Mouse (Mus musculus) gastrocnemius, adult 2 months (tissue): ENCODE data around the gene Krt24. TPM values are rescaled to one million over a fixed set of nuclear protein-coding genes. Genes with fewer than 3 reads are reported as not detected.
A peak's percentile ranks its signal among the peaks of the same experiment; 100 is the strongest.

ENCODE experiments used
- DNase-seq: peaks from one replicate; pipeline ENCODE4 v3.0.0; 2022
- H3K27ac ChIP-seq: fragments of 200-600 bp; 2 replicates; pipeline ENCODE4 v1.8.1; 2022; ENCODE audit warnings: mild to moderate bottlenecking
- H3K4me3 ChIP-seq: fragments of 200-600 bp; 2 replicates; pipeline ENCODE4 v1.8.1; 2022; ENCODE audit warnings: mild to moderate bottlenecking, moderate library complexity
- CTCF ChIP-seq: fragments of 200-600 bp; IDR thresholded peaks from 2 replicates; pipeline ENCODE4 v1.8.1; 2022; ENCODE audit warnings: antibody characterized with exemption, mild to moderate bottlenecking, moderate library complexity
- intact Hi-C: fragments of 180-260 bp; cut with DNase I; formaldehyde crosslinking; loops from one replicate; pipeline ENCODE4 v1.15.1; 2025
- total RNA-seq, 2 experiments: library from RNA; stranded (reverse); gene quantifications; 2 replicates each; pipeline ENCODE4 v1.2.3; 2021

Krt24 gene
- total RNA-seq, 2 experiments from 2014 or later = not detected

DNA sequence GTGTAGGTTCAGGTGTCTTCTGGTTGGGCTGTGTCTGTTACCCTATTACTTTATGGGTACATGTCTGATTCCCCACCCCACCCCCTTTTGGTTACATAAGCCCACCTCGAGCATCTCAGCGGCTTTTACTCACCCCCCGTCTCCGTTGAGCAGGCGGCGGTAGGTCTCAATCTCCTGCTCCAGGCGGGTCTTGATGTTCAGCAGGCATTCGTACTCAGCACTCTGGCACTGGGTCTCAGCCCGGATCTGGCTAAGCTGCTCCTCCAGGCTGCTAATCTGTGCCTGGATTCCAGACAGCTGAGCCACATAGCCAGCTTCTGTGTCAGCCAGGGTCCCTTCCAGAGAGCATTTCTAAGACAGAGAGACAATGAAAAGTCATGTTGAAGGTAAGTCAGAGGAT, 3.9 kb downstream of the Krt24 start:
- DNase-seq = no peak
- TF ChIP-seq CTCF = no peak
- no peak overlapping the region for H3K27ac ChIP-seq
- no peak overlapping the region for H3K4me3 ChIP-seq
- intact Hi-C loops = no loop called here

DNA sequence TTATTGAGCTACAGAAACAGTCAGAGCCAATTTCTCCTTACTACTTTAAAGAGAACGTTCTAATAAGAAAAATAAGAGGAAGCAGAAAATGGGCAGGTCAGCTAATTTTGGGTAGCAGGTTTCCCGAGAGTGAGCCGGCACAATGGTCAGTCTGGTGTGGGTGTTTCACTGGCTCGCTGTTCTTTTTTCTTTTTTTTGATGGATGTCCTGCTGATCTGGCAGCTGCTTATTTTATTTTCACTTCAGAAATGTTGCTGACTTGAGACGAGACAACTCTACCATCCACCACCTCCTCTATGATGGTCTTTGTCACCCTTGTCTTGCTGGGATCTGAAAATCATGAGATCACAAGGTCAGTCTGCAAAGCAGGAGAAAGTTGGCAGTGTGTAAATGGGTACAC, 5.1 kb downstream of the Krt24 start:
- TF ChIP-seq CTCF = no peak
- no peak for DNase-seq
- Histone ChIP-seq H3K27ac (no peak overlapping the region), H3K4me3 (no peak overlapping the region)
- intact Hi-C loops = no loop called here

DNA sequence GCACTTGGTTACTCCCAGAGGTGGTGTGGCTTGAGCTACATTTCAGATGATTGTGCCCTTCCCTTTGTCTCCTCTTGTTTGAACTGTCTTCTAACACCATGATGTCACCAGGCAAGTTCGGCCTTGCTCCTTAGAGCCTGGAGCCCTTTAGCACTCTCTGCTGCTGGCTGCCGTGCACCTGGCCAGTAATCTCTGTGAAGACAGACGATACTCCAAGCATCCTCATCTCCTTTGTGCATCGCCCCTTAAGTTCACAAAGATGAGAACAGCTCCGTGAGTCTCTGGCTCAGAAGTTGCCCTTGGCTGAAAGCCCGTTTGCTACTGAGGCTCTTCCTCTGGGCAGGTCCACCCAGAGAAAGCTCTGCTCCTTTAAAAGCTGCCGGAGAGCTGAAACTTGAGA, 8.3 kb downstream of the Krt24 start:
- intact Hi-C loops = no loop called here
- no peak for DNase-seq
- no peak for TF ChIP-seq CTCF
- Histone ChIP-seq H3K4me3 (no peak overlapping the region), H3K27ac (no peak overlapping the region)

DNA sequence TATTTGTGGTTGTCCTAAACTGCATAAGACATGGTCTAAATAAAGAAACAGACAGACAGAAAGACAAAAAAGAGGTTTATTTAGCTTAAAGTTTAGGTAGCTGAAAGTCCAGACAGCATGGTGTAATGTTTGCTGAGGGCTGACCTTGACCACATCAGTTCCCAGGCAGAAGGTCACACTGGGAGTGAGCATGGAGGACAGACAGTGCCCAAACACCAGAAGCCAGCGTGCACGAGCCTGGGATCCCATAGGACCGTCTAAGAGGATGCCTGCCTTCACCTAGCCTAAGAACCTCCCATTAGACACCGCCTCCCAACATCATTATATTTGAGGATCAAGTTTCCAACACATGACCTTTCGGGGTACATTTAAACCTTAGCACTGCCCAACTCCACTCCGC, 9.4 kb downstream of the Krt24 start:
- no peak for DNase-seq
- Histone ChIP-seq H3K27ac (no peak overlapping the region), H3K4me3 (no peak overlapping the region)
- no peak for TF ChIP-seq CTCF
- intact Hi-C loops = no loop called here

DNA sequence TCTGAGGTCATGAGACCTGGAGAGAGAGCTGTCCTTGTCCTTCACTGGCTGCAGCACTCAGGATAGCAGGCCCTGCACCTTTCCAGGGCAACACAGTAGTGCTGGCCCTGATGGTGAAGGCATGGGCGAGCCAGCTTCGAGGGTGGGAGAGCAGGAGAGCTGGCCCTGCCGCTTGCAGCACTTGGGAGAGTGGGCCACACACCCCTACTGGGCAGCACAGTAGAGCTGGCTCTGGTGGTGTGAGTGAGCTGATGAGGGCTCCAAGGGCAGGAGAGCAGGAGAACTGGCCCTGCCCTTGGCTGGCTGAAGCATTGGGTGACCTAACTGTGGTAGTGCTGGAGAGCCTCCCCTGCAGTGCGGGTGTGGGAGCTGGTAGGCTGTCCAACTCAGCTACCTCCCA, 12.3 kb downstream of the Krt24 start:
- H3K4me3 ChIP-seq = no peak overlapping the region

DNA sequence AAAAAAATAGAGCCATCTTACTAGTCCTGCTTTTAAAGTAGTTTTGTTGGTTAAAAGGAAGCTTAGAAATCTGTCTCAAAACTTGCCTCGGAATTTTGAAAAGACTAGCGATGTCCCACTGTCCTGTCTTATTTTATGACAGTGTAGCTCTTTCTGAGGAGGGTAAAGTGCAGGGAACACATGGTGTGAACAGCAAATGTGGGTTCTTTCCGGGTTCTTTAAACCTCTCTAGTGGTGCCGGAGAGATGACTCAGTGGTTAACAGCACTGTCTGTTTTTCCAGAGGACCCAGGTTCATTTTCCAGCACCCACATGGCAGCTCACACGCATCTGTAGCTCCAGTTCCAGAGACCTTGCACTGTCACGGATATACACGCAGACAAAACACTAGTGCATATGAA, 15.9 kb downstream of the Krt24 start:
- no peak for TF ChIP-seq CTCF
- no peak overlapping the region for H3K4me3 ChIP-seq
- DNase-seq = no peak
- no peak overlapping the region for H3K27ac ChIP-seq
- intact Hi-C loops = no loop called here

More for the DNA sequence above, 12.3 kb downstream of the Krt24 start:
- intact Hi-C loops = no loop called here
- TF ChIP-seq CTCF = no peak
- no peak for DNase-seq
- no peak overlapping the region for H3K27ac ChIP-seq

DNA sequence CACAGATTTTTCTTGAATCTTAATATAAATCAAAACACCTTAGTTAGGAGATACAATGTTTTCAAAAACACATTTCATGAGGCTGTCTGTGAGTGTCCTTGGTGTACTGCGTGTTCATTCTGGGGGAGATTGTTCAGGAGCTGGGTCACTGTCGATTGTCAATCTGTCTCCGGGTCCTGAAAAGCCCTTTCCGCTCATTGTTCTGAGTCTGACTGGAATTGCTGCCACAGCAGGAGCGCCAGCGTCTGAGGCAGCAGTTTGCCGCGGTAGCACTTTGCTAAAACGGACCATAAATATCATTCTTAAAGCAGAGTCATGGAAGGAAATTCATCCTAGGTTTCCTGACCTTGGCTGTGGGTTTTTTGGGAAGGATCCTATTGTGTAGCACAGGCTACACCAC, 19.3 kb downstream of the Krt24 start:
- no peak for TF ChIP-seq CTCF
- no peak for DNase-seq
- H3K27ac ChIP-seq = peak overlapping the region; percentile 28; the same call in 1 of the 2 replicates
- peak overlapping the region; percentile 38 for H3K4me3 ChIP-seq
- intact Hi-C loops = no loop called here

DNA sequence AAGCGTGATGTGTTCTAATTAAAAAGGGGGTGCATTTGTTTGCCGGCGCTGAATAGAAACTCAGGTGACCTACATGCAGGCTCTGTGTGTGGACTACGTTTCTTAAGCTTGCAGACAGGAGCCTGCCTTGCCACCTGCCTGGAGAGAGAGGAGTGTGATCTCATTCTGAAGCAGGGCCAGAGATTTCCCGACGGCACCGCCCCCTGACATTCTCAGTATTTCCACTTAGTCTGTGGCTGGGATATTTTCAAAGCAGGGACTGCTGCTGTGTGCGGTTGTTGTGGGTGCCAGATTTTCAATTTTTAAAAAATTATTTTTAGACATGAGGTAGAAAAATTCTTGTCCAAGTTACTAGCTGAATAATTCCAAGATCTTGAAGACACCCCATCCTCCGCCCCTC, 19.8 kb downstream of the Krt24 start:
- H3K4me3 ChIP-seq = no peak overlapping the region
- no peak for DNase-seq
- intact Hi-C loops = no loop called here
- TF ChIP-seq CTCF = no peak
- H3K27ac ChIP-seq = peak overlapping the region; percentile 6; the same call in 1 of the 2 replicates

DNA sequence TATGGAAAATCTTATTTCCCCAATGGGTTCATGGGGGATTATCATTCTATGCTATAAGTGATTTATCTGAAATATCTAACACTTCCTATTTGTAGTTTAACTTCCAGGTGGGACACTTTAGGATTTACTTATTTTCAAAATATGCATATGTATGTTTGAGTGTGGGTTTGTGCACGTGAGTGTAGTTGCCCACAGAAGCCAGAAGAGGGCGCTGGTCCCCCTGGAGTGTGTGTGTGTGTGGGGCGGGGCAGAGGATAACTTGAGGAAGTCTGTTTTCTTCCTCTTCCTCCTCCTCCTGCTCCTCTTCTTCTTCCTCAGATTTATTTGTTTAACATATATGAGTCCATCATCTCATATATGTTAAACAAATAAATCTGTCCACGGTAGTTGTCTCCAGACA, 28.8 kb downstream of the Krt24 start:
- intact Hi-C loops = no loop called here
- DNase-seq = no peak
- no peak overlapping the region for H3K27ac ChIP-seq
- TF ChIP-seq CTCF = peak; percentile 22; the same call in 1 of the 2 replicates
- H3K4me3 ChIP-seq = no peak overlapping the region

DNA sequence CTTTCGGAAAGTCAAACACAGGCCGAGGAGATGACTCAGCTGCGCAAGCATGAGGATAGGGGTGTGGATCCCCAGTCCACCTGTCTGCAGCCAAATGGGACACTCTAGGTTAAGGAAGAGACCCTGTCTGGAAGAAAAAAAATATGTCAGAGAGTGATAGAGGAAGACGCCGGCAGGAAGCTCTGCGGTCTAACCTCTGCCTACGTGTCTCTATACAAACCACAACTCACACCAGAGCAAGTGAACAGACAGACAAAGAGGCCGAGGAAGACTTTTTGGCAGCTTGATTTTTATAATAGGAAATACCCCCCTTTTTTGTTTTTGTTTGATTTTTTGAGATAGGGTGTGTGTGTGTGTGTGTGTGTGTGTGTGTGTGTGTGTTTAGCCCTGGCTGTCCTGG, 29.7 kb downstream of the Krt24 start:
- DNase-seq = no peak
- intact Hi-C loops = no loop called here
- Histone ChIP-seq H3K4me3 (no peak overlapping the region), H3K27ac (no peak overlapping the region)
- TF ChIP-seq CTCF = no peak

DNA sequence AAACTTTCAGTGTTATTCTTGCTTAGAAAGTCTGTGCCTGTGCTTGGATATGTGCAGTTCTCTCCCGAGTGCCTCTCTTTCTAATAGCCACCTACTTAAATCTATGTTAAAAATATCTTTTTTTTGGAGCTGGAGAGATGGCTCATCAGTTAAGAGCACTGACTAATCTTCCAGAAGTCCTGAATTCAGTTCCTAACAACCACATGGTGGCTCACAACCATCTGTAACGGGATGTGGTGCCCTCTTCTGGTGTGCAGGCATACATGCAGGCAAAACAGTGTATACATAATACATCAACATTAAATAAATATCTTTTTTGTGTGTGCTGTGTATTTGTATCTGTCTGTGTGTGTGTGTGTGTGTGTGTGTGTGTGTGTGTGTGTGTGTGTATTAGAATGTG, 31.2 kb downstream of the Krt24 start:
- intact Hi-C loops = loop anchor here (5.0 kb wide), 1 partner anchor 43 kb away; no protein-coding TSS in a partner anchor

DNA sequence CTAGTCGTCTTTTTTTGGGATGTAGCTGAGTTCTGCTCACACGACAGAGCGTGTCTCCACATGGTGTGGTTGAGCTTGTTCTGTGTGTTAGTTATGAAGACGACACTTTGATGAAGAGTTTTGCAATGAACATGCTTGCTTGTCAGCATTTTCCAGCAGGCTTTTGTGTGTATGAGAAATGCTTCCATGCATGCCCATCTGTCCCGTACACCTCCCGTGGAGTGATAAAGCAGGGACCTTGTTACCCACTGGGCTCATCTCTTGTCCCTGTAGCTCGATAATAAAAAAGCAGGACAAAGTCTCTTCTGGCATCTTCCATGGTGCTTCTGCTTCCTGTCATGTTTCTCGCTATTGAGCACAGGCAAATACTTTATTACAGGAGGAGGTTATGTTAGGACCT, 32.4 kb downstream of the Krt24 start:
- TF ChIP-seq CTCF = no peak
- no peak for DNase-seq
- intact Hi-C loops = loop anchor here (5.0 kb wide), 1 partner anchor 45 kb away; no protein-coding TSS in a partner anchor
- Histone ChIP-seq H3K27ac (no peak overlapping the region), H3K4me3 (no peak overlapping the region)

More for the DNA sequence above, 31.2 kb downstream of the Krt24 start:
- no peak for DNase-seq
- peak; percentile 7; the same call in 1 of the 2 replicates for TF ChIP-seq CTCF
- Histone ChIP-seq H3K27ac (no peak overlapping the region), H3K4me3 (no peak overlapping the region)

DNA sequence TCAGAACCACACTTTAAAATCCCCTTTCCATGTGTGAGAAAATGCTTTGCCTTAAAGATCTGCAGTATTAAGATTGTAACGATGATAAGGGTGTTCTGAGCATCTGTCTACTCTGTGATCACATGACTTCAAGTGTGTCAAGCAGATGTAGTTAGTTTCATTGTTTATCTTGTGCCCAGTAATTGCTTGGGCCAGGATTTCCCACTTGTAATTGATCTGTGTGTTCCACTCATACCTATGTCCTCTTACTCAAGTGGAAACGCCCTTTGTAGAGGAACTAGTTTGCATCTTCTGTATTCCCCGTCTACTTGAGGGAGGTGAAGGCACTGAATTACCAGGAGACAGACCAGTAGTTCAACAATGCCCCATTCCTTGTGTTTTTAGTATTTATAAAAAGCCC, 34.4 kb downstream of the Krt24 start:
- H3K4me3 ChIP-seq = no peak overlapping the region
- intact Hi-C loops = loop anchor here (5.0 kb wide), 1 partner anchor 47 kb away; no protein-coding TSS in a partner anchor
- H3K27ac ChIP-seq = no peak overlapping the region
- TF ChIP-seq CTCF = no peak
- DNase-seq = no peak

DNA sequence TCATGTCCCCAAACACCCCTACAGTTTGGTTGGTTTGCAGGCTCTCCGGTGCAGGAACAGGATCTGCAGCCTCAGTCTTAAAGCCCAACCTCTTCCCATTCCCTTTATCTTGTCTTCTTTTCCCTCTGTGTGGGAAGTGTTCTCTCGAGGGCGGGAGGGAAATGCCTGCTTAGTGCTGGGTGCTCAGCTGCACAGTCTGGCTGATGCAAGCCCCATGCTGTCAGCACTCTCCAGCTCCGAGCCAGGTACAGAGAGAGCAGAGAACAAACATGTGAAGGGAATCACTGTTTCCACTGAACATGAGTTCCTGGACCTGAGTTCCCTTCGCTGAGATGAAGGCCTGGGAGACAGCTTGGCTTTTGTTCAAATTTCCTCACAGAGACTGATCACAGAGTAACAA, 34.8 kb downstream of the Krt24 start:
- Histone ChIP-seq H3K4me3 (no peak overlapping the region), H3K27ac (no peak overlapping the region)
- intact Hi-C loops = loop anchor here (5.0 kb wide), 1 partner anchor 47 kb away; no protein-coding TSS in a partner anchor
- no peak for DNase-seq
- no peak for TF ChIP-seq CTCF

DNA sequence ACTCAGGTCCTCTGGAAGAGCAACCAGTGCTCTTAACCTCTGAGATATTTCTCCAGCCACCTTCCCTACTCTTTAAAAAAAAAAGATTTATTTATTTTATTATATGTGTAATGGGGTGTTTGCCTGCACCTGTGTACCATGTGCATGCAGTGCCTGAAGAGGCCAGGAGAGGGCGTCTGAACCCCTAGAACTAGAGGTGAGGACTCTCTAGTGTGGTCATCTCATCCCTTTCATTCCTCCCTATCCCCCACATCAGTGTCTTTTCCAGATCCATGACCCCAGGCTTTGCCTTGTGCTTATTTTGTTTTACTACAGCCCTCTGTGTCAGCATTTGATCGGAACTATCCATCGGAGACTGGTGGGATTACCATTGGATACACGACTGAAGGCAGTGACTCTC, 35.9 kb downstream of the Krt24 start:
- no peak for DNase-seq
- peak; percentile 54 for TF ChIP-seq CTCF
- intact Hi-C loops = loop anchor here (5.0 kb wide), 1 partner anchor 62 kb away; no protein-coding TSS in a partner anchor

More for the DNA sequence above, 35.9 kb downstream of the Krt24 start:
- Histone ChIP-seq H3K27ac (no peak overlapping the region), H3K4me3 (no peak overlapping the region)
